Mouse (Mus musculus): ENCODE data around the gene Gdf7. TPM values are rescaled to one million over a fixed set of nuclear protein-coding genes. Genes with fewer than 3 reads are reported as not detected.
A peak's percentile ranks its signal among the peaks of the same experiment; 100 is the strongest.

Gdf7 gene
- polyA plus RNA-seq, 1 experiment from 2014 or later: not detected

DNA sequence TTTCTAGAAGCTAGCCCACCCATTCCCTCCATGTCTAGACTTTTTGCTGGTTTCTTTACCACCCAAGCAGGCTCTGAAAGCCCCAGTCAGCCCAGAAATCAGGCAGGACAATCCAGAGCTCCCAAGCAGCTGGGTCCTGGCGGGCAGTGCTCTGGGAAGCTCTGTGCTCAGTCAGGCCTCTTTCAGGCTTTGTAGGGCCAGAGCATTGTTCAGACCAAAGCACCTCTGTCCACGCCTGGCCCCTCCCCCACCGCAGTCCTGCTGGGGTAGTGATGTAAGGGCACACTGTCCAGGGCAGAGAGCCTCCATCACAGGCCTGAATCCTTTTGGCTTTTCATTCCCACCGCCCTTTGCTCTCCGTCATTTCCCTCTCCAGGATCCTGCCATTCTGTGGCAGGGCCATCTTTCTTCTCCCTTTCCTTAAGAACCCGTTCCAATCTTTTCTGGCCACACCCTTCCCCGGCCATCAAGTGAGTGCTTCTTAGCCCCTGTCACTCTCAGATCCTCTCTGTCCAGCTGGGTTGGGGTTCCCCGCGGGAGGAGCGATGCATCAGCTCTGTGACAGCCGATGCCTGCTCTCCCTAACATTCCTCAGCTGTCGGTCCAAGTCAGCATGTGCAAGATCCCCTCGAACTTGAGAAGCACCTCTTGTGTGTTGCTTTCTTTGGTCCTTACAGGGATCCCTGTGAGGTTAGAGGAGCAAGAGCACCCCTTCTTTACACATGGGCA lies 38.0 kb upstream of the Gdf7 start:
- no peak overlapping the region for H3K9ac ChIP-seq (replicated peaks; ENCODE audit: low read depth, low read length)
- H3K27me3 ChIP-seq (replicated peaks; ENCODE audit: control insufficient read depth, insufficient read depth, low read length): no peaks in the 10 kb centered on the region

DNA sequence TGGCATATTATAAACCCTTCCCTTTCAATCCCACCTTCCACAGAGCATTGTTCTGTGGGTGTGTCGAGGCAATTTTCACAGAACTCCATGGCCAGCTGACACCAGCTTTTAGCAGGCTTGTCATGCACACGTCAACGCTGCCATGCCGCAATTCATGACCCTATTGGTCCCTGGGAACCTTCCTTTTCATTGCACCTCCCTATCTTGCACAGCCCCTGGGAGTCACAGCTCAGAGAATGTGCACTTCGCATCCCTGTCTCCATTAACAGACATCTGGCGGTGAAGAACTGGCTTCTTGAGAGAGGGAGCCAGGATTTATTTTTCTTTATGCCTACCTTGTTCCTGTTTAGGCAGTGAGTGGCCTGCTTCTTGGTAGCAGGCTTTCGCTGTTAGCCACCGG lies 37.2 kb upstream of the Gdf7 start:
- no peak overlapping the region for H3K9ac ChIP-seq (replicated peaks; ENCODE audit: low read depth, low read length)
- no peak overlapping the region for H3K4me3 ChIP-seq (replicated peaks; ENCODE audit: low read length)
- H3K27me3 ChIP-seq (replicated peaks; ENCODE audit: control insufficient read depth, insufficient read depth, low read length): no peaks in the 10 kb centered on the region
- no peak overlapping the region for H3K27ac ChIP-seq (ENCODE audit: low read length)
- no peaks in the 10 kb centered on the region for H3K9me3 ChIP-seq (ENCODE audit: control insufficient read depth, low read length)
- no peaks in the 10 kb centered on the region; the same call in 1 of the 2 replicates for H3K36me3 ChIP-seq (ENCODE audit: control insufficient read depth, insufficient read depth)
- no peak overlapping the region for H3K4me2 ChIP-seq (ENCODE audit: low read length)
- H3K4me1 ChIP-seq (replicated peaks; ENCODE audit: control insufficient read depth, insufficient read depth, low read length): no peaks in the 10 kb centered on the region
- WGBS: 65% methylated on average over 8 of the region's 8 CpGs
- no peak for ATAC-seq

More for the DNA sequence above, 38.0 kb upstream of the Gdf7 start:
- Histone ChIP-seq H3K9me3 (ENCODE audit: control insufficient read depth, low read length) (no peaks in the 10 kb centered on the region), H3K27ac (ENCODE audit: low read length) (no peak overlapping the region), H3K4me1 (replicated peaks; ENCODE audit: control insufficient read depth, insufficient read depth, low read length) (no peaks in the 10 kb centered on the region), H3K36me3 (ENCODE audit: control insufficient read depth, insufficient read depth) (no peaks in the 10 kb centered on the region; the same call in 1 of the 2 replicates), H3K4me2 (ENCODE audit: low read length) (no peak overlapping the region), H3K4me3 (replicated peaks; ENCODE audit: low read length) (no peak overlapping the region)
- WGBS: 34% methylated on average over 13 of the region's 13 CpGs
- ATAC-seq: no peak

DNA sequence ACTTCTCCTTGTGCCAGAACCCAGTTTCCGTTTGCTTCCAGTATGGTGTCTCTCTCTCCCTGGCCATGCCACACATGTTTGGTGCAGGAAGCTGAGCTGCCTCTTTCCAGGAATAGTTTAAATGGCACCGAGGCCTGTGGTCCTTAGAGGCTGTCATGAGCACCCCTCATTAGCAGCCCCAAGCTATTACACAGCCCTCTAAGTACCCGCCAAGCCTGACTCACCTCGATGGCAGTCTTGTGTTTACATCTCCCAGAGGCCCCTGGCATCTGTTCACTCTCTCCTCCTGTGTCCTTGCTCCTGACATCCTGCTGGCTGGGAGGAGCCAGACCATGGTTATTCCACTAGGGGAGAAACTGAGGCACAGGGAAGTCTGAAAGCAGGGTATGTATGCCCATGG lies 36.7 kb upstream of the Gdf7 start:
- no peak for ATAC-seq
- Histone ChIP-seq H3K4me3 (replicated peaks; ENCODE audit: low read length) (no peak overlapping the region), H3K9me3 (ENCODE audit: control insufficient read depth, low read length) (no peaks in the 10 kb centered on the region), H3K36me3 (ENCODE audit: control insufficient read depth, insufficient read depth) (no peaks in the 10 kb centered on the region; the same call in 1 of the 2 replicates), H3K9ac (replicated peaks; ENCODE audit: low read depth, low read length) (no peak overlapping the region), H3K4me2 (ENCODE audit: low read length) (no peak overlapping the region), H3K27ac (ENCODE audit: low read length) (no peak overlapping the region), H3K27me3 (replicated peaks; ENCODE audit: control insufficient read depth, insufficient read depth, low read length) (no peaks in the 10 kb centered on the region), H3K4me1 (replicated peaks; ENCODE audit: control insufficient read depth, insufficient read depth, low read length) (no peaks in the 10 kb centered on the region)
- WGBS: 33% methylated on average over 4 of the region's 4 CpGs

DNA sequence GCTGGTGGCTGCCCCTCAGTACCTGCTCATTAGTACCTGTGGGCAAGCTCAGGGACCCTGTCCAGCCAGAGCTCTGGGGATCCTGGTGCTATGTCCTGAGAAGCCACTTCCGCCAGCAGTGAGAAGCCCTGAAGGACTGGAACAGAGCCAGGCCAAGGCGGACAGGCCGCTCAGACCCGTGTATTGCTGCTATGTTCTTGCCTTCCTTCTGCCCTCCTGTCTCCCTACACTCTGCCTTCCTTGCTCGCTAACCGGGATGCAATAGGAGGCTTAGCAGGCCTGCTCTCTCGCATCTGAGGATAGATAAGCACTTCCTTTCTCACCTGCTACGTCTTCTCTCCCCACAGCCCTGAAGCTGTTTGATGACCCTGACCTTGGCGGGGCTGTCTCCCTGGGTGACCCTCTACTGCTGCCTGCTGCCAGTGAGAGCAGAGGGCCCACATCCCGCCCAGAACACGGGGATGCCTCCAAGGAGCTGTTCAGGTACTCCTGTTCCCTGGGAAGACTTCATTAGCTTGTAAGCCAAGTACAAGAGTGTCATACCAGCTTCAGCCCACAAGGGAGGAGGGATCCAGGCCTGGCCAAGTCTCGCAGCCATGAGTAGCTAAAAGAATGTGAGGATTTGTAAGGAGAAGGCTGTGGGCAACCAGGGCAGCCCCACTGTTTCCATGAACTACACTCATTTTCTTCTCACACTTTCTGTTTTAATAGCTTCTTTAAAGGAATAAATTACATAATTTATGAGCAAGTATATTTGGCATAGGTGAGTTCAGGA lies 35.7 kb upstream of the Gdf7 start:
- ATAC-seq: no peak
- 81% methylated on average over 12 of the region's 12 CpGs for WGBS

DNA sequence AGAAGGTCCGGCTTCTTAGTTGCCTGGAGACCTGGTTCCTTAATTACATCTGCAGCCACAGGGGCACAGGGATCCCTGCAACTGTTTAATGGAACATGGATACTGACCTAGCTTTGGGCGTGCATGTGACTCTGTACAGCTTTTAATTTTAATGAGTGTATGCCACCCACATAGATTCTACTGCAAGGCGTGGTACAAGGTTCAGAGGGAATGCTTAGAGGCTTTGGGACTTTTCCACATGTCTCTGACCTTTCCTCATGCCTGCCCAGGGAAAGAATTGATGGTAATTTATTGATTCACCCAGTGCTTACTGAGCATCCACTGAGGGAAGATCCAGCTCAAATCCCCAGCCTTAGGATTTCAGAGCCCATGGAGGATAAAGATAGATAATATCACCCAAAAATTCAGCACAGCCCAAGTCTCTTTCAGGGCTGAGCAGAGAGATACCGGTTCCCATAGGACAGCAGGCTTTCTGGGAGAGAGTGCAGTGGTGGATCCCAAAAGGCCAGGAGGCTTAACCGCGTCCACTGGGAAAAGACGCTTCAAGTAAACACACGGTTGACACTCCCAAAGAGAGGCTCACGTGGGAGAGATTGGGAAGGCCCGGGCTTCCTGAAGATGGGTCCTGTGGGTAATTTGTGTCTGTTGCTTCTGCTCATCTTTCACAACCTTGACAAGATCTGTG lies 35.0 kb upstream of the Gdf7 start:
- no peak overlapping the region for H3K27ac ChIP-seq (ENCODE audit: low read length)
- H3K9ac ChIP-seq (replicated peaks; ENCODE audit: low read depth, low read length): no peak overlapping the region
- H3K4me2 ChIP-seq (ENCODE audit: low read length): no peak overlapping the region
- H3K4me3 ChIP-seq (replicated peaks; ENCODE audit: low read length): no peak overlapping the region
- no peaks in the 10 kb centered on the region; the same call in 1 of the 2 replicates for H3K36me3 ChIP-seq (ENCODE audit: control insufficient read depth, insufficient read depth)
- no peaks in the 10 kb centered on the region for H3K27me3 ChIP-seq (replicated peaks; ENCODE audit: control insufficient read depth, insufficient read depth, low read length)
- no peaks in the 10 kb centered on the region for H3K9me3 ChIP-seq (ENCODE audit: control insufficient read depth, low read length)
- WGBS: 90% methylated on average over 10 of the region's 10 CpGs
- no peak for ATAC-seq
- H3K4me1 ChIP-seq (replicated peaks; ENCODE audit: control insufficient read depth, insufficient read depth, low read length): peaks cover 5% of the 10 kb centered on the region

More for the DNA sequence above, 35.7 kb upstream of the Gdf7 start:
- Histone ChIP-seq H3K9ac (replicated peaks; ENCODE audit: low read depth, low read length) (no peak overlapping the region), H3K36me3 (ENCODE audit: control insufficient read depth, insufficient read depth) (no peaks in the 10 kb centered on the region; the same call in 1 of the 2 replicates), H3K9me3 (ENCODE audit: control insufficient read depth, low read length) (no peaks in the 10 kb centered on the region), H3K4me1 (replicated peaks; ENCODE audit: control insufficient read depth, insufficient read depth, low read length) (no peaks in the 10 kb centered on the region), H3K27ac (ENCODE audit: low read length) (no peak overlapping the region), H3K27me3 (replicated peaks; ENCODE audit: control insufficient read depth, insufficient read depth, low read length) (no peaks in the 10 kb centered on the region), H3K4me3 (replicated peaks; ENCODE audit: low read length) (no peak overlapping the region), H3K4me2 (ENCODE audit: low read length) (no peak overlapping the region)

DNA sequence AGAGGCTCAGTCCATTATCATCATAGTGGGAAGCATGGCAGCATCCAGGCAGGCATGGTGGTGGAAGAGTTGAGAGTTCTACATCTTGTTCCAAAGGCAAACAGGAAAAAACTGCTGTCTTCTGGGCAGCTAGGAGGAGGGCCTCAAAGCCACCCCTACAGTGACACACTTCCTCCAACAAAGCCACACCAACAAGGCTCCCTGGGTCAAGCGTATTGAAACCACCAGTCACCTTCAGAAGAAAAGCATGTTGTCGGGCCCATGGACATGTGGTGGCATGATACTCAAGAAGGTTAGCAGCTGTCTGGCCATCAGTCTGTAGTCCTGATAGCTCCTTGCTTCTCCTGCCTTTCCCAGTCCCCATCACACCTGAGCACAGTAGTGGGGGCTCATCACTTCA lies 33.7 kb upstream of the Gdf7 start:
- Histone ChIP-seq H3K4me3 (replicated peaks; ENCODE audit: low read length) (no peak overlapping the region), H3K4me2 (ENCODE audit: low read length) (no peak overlapping the region), H3K9ac (replicated peaks; ENCODE audit: low read depth, low read length) (no peak overlapping the region), H3K9me3 (ENCODE audit: control insufficient read depth, low read length) (no peaks in the 10 kb centered on the region), H3K27me3 (replicated peaks; ENCODE audit: control insufficient read depth, insufficient read depth, low read length) (no peaks in the 10 kb centered on the region), H3K27ac (ENCODE audit: low read length) (no peak overlapping the region), H3K4me1 (replicated peaks; ENCODE audit: control insufficient read depth, insufficient read depth, low read length) (peaks cover 11% of the 10 kb centered on the region), H3K36me3 (ENCODE audit: control insufficient read depth, insufficient read depth) (no peaks in the 10 kb centered on the region; the same call in 1 of the 2 replicates)
- no peak for ATAC-seq
- WGBS: 97% methylated on average over 2 of the region's 2 CpGs

DNA sequence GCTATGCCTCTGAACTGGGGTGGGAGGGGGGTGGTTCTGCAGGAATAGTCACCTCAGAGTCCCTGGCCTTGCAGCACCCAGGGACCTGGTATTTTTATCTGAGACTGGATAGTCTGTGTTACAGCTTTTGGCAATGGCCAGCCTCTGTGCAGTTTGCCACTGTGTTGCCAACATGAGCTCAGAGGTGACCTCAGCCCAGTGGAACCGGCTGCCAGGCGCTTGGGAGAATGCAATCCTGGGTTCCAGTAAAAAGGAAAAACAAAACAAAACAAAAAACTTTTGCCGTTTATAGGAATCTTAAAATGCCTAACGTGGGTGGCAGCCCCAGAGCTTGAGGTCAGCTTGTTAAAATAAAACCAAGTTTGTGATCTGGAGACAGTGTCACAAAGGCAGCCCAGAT lies 32.5 kb upstream of the Gdf7 start:
- 72% methylated on average over 4 of the region's 4 CpGs for WGBS
- Histone ChIP-seq H3K4me3 (replicated peaks; ENCODE audit: low read length) (no peak overlapping the region), H3K27ac (ENCODE audit: low read length) (no peak overlapping the region), H3K9ac (replicated peaks; ENCODE audit: low read depth, low read length) (no peak overlapping the region), H3K9me3 (ENCODE audit: control insufficient read depth, low read length) (no peaks in the 10 kb centered on the region), H3K4me2 (ENCODE audit: low read length) (no peak overlapping the region), H3K27me3 (replicated peaks; ENCODE audit: control insufficient read depth, insufficient read depth, low read length) (no peaks in the 10 kb centered on the region), H3K36me3 (ENCODE audit: control insufficient read depth, insufficient read depth) (peaks cover 2% of the 10 kb centered on the region; the same call in 1 of the 2 replicates), H3K4me1 (replicated peaks; ENCODE audit: control insufficient read depth, insufficient read depth, low read length) (peaks cover 11% of the 10 kb centered on the region)
- no peak for ATAC-seq

DNA sequence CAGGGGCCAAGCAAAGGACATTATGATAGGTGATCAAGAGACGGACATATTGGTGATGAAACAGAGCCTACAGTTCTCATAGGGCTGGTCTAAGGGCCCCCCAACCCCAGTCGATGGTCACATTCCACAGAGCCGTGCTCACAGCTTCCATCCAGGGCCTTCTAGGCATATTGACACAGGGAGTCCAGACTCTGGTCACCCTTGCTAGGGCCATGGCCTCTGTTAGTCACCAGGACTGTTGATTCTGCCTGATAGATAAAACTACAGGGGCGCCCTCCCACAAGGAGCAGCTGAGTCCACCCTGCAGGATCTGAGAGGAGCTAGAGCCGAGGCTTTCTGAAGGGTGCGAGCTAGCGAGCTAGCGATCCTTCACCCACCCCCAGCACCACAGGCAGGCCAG lies 31.9 kb upstream of the Gdf7 start:
- Histone ChIP-seq H3K27ac (ENCODE audit: low read length) (no peak overlapping the region), H3K9me3 (ENCODE audit: control insufficient read depth, low read length) (no peaks in the 10 kb centered on the region), H3K36me3 (ENCODE audit: control insufficient read depth, insufficient read depth) (peaks cover 3% of the 10 kb centered on the region; the same call in 1 of the 2 replicates), H3K4me1 (replicated peaks; ENCODE audit: control insufficient read depth, insufficient read depth, low read length) (peaks cover 11% of the 10 kb centered on the region), H3K4me2 (ENCODE audit: low read length) (no peak overlapping the region), H3K4me3 (replicated peaks; ENCODE audit: low read length) (no peak overlapping the region), H3K27me3 (replicated peaks; ENCODE audit: control insufficient read depth, insufficient read depth, low read length) (no peaks in the 10 kb centered on the region), H3K9ac (replicated peaks; ENCODE audit: low read depth, low read length) (no peak overlapping the region)
- no peak for ATAC-seq
- 93% methylated on average over 8 of the region's 8 CpGs for WGBS

DNA sequence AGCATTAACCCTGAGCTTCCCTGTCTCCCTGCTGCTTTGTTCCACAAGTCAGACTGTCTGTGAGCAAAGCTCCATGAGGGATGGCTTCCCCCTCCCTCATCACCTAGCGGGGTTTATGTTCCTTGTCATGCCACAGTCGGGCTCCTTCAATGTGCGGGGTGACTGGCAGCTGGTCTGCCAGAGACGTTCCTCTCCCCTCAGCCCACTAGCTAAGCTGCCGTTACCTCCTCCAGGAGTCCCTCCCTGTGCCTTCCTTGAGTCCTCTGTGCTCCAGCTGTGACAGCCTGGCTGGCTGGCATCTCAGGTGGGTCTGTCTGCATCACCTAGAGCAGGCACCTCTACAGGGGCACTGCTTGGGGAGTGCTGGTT lies 30.4 kb upstream of the Gdf7 start:
- Histone ChIP-seq H3K36me3 (ENCODE audit: control insufficient read depth, insufficient read depth) (peaks cover 3% of the 10 kb centered on the region; the same call in 1 of the 2 replicates), H3K27me3 (replicated peaks; ENCODE audit: control insufficient read depth, insufficient read depth, low read length) (no peaks in the 10 kb centered on the region), H3K9me3 (ENCODE audit: control insufficient read depth, low read length) (no peaks in the 10 kb centered on the region), H3K4me2 (ENCODE audit: low read length) (no peak overlapping the region), H3K27ac (ENCODE audit: low read length) (no peak overlapping the region), H3K9ac (replicated peaks; ENCODE audit: low read depth, low read length) (0 out of 2 replicates have a peak overlapping the region, but pooled peaks have one; percentile 36), H3K4me3 (replicated peaks; ENCODE audit: low read length) (no peak overlapping the region), H3K4me1 (replicated peaks; ENCODE audit: control insufficient read depth, insufficient read depth, low read length) (peaks cover 22% of the 10 kb centered on the region)
- ATAC-seq: no peak
- WGBS: 39% methylated on average over 5 of the region's 5 CpGs

Measured in forebrain, embryonic 16.5 days (tissue).